Comparison of ENCODE assay signal across 26 mouse cellular contexts in the genomic region with DNA sequence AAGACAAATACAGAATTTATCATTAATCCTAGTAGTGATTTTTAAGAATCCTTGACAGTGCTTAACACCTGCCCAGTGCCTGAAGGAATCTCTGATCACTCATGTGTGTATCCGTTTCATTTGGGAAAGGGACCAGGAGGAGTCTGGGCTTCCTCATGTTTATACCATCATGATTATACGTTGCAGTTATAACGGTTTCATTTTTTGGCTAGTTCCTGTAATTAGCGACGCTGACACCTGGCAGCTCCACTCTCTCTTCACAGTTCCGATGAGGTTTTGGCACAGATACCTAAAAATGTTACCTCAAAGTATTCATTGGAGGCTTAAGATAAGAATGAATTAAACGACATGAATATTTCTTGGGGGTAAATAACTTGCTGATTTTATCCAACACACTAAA.
DNase-seq lines count a peak whose midpoint lies in the region; ATAC-seq and TF ChIP-seq lines count a peak whose summit lies in the region.
"Had no signal": no experiment of that assay in that cellular context is flagged by ENCODE, and none has a peak within 500 bp of the region (broad histone marks: within the 10 kb centered on the region; RNA-seq: fewer than 3 reads in every experiment).

No protein-coding gene starts in this region.

- no peak overlapping the region for H3K4me3 ChIP-seq in forebrain, embryonic 13.5 days
- no peak overlapping the region for H3K4me3 ChIP-seq in forebrain, embryonic 11.5 days (ENCODE audit: low read depth, low read length)
- H3K4me3 ChIP-seq in hindbrain, postnatal 0 days (ENCODE audit: low read length), result no peak overlapping the region
- no peak overlapping the region for H3K4me3 ChIP-seq in hindbrain, embryonic 16.5 days (ENCODE audit: low read length)
- no peak overlapping the region for H3K4me3 ChIP-seq in forebrain, postnatal 0 days (ENCODE audit: low read depth, low read length)
- H3K4me3 ChIP-seq: embryonic facial prominence, embryonic 12.5 days; embryonic facial prominence, embryonic 15.5 days; heart, adult 2 months; heart, embryonic 10.5 days; heart, embryonic 13.5 days; hindbrain, embryonic 12.5 days; hindbrain, embryonic 15.5 days had no signal

- H3K36me3 ChIP-seq in forebrain, embryonic 13.5 days (ENCODE audit: poor library complexity, severe bottlenecking), result no peaks in the 10 kb centered on the region
- H3K36me3 ChIP-seq in forebrain, embryonic 11.5 days (ENCODE audit: control insufficient read depth, insufficient read depth, low read length), result no peaks in the 10 kb centered on the region
- H3K36me3 ChIP-seq in hindbrain, postnatal 0 days (ENCODE audit: insufficient read depth, low read length), result no peaks in the 10 kb centered on the region
- H3K36me3 ChIP-seq in hindbrain, embryonic 16.5 days (ENCODE audit: control insufficient read depth, insufficient read depth, low read length), result no peaks in the 10 kb centered on the region
- H3K36me3 ChIP-seq in forebrain, postnatal 0 days (ENCODE audit: insufficient read depth), result no peaks in the 10 kb centered on the region
- H3K36me3 ChIP-seq: embryonic facial prominence, embryonic 12.5 days; embryonic facial prominence, embryonic 15.5 days; heart, embryonic 10.5 days; heart, embryonic 13.5 days; hindbrain, embryonic 12.5 days; hindbrain, embryonic 15.5 days had no signal

- H3K27ac ChIP-seq in forebrain, embryonic 13.5 days, result no peak overlapping the region
- no peak overlapping the region for H3K27ac ChIP-seq in forebrain, embryonic 11.5 days (ENCODE audit: low read depth, low read length)
- H3K27ac ChIP-seq in hindbrain, postnatal 0 days, result no peak overlapping the region
- no peak overlapping the region for H3K27ac ChIP-seq in hindbrain, embryonic 16.5 days (ENCODE audit: low read depth, low read length)
- H3K27ac ChIP-seq in forebrain, postnatal 0 days (ENCODE audit: low read depth, low read length), result no peak overlapping the region
- H3K27ac ChIP-seq: embryonic facial prominence, embryonic 12.5 days; embryonic facial prominence, embryonic 15.5 days; heart, adult 2 months; heart, embryonic 10.5 days; heart, embryonic 13.5 days; hindbrain, embryonic 12.5 days; hindbrain, embryonic 15.5 days had no signal

- no peak overlapping the region for H3K4me2 ChIP-seq in forebrain, embryonic 13.5 days
- H3K4me2 ChIP-seq in forebrain, embryonic 11.5 days (ENCODE audit: low read depth, low read length, severe bottlenecking), result no peak overlapping the region
- H3K4me2 ChIP-seq in hindbrain, postnatal 0 days (ENCODE audit: low read depth, low read length), result no peak overlapping the region
- no peak overlapping the region for H3K4me2 ChIP-seq in hindbrain, embryonic 16.5 days (ENCODE audit: low read length)
- H3K4me2 ChIP-seq in forebrain, postnatal 0 days (ENCODE audit: low read depth), result no peak overlapping the region
- H3K4me2 ChIP-seq: embryonic facial prominence, embryonic 12.5 days; embryonic facial prominence, embryonic 15.5 days; heart, embryonic 13.5 days; hindbrain, embryonic 12.5 days; hindbrain, embryonic 15.5 days had no signal

- TF ChIP-seq POLR2A in brain, embryonic 14.5 days (IDR thresholded peaks at IDR 0.05; ENCODE audit: borderline replicate concordance, extremely low read depth, insufficient read depth, insufficient read length, poor library complexity, severe bottlenecking), result no peak

- no peaks in the 10 kb centered on the region for H3K27me3 ChIP-seq in forebrain, embryonic 13.5 days
- H3K27me3 ChIP-seq in forebrain, embryonic 11.5 days (ENCODE audit: control insufficient read depth, insufficient read depth, low read length), result no peaks in the 10 kb centered on the region
- no peaks in the 10 kb centered on the region for H3K27me3 ChIP-seq in hindbrain, postnatal 0 days (ENCODE audit: insufficient read depth, low read length)
- no peaks in the 10 kb centered on the region for H3K27me3 ChIP-seq in hindbrain, embryonic 16.5 days (replicated peaks; ENCODE audit: control insufficient read depth, insufficient read depth, low read length)
- no peaks in the 10 kb centered on the region for H3K27me3 ChIP-seq in forebrain, postnatal 0 days (ENCODE audit: insufficient read depth, low read length)
- H3K27me3 ChIP-seq: embryonic facial prominence, embryonic 12.5 days; embryonic facial prominence, embryonic 15.5 days; heart, embryonic 13.5 days; hindbrain, embryonic 12.5 days; hindbrain, embryonic 15.5 days had no signal

- peak; percentile 86 for ATAC-seq in forebrain, embryonic 13.5 days
- no peak for ATAC-seq in forebrain, embryonic 11.5 days (replicated peaks; ENCODE audit: low FRiP score)
- no peak for ATAC-seq in hindbrain, postnatal 0 days
- no peak for ATAC-seq in hindbrain, embryonic 16.5 days
- no peak for ATAC-seq in forebrain, postnatal 0 days
- no peak for ATAC-seq in megakaryocyte progenitor cell, adult 5-6 weeks (replicated peaks; ENCODE audit: poor library complexity)
- ATAC-seq: CD4-positive, CD25-positive, alpha-beta regulatory T cell, adult 4 months; inflammation-experienced regulatory T-cells, adult 6 months; intestine, embryonic 16.5 days had no signal

- no peak for DNase-seq in forebrain, embryonic 11.5 days (ENCODE audit: low spot score)
- peak; percentile 12 for DNase-seq in hindbrain, postnatal 0 days (ENCODE audit: low spot score)
- peak; percentile 80 for DNase-seq in brain, embryonic 14.5 days (ENCODE audit: low read depth)
- peak; percentile 25 for DNase-seq in forebrain, postnatal 0 days
- DNase-seq: adrenal gland, adult 2 months; adrenal gland, postnatal 14 days; cerebellum, adult 11 months; cerebellum, adult 9-11 months; gastrocnemius, postnatal 10 days; gastrocnemius, postnatal 36 days; heart, adult 2 months; heart, postnatal 14 days; kidney, adult 18-20 months; kidney, adult 9 months had no signal

- no peaks in the 10 kb centered on the region for H3K9me3 ChIP-seq in forebrain, embryonic 13.5 days (replicated peaks)
- H3K9me3 ChIP-seq in forebrain, embryonic 11.5 days (ENCODE audit: control insufficient read depth, low read length), result no peaks in the 10 kb centered on the region
- no peaks in the 10 kb centered on the region for H3K9me3 ChIP-seq in hindbrain, postnatal 0 days (ENCODE audit: low read length)
- no peaks in the 10 kb centered on the region for H3K9me3 ChIP-seq in hindbrain, embryonic 16.5 days (ENCODE audit: control insufficient read depth, low read length)
- no peaks in the 10 kb centered on the region for H3K9me3 ChIP-seq in forebrain, postnatal 0 days (ENCODE audit: low read length)
- H3K9me3 ChIP-seq: embryonic facial prominence, embryonic 12.5 days; embryonic facial prominence, embryonic 15.5 days; heart, embryonic 10.5 days; heart, embryonic 13.5 days; hindbrain, embryonic 12.5 days; hindbrain, embryonic 15.5 days had no signal

- no peak overlapping the region for H3K9ac ChIP-seq in forebrain, embryonic 13.5 days
- H3K9ac ChIP-seq in forebrain, embryonic 11.5 days (ENCODE audit: low read length), result no peak overlapping the region
- no peak overlapping the region for H3K9ac ChIP-seq in hindbrain, postnatal 0 days (replicated peaks; ENCODE audit: low read length)
- no peak overlapping the region for H3K9ac ChIP-seq in hindbrain, embryonic 16.5 days (ENCODE audit: low read depth, low read length)
- H3K9ac ChIP-seq in forebrain, postnatal 0 days, result no peak overlapping the region
- H3K9ac ChIP-seq: embryonic facial prominence, embryonic 12.5 days; embryonic facial prominence, embryonic 15.5 days; heart, embryonic 13.5 days; hindbrain, embryonic 12.5 days; hindbrain, embryonic 15.5 days had no signal

- no peaks in the 10 kb centered on the region for H3K4me1 ChIP-seq in forebrain, embryonic 13.5 days
- H3K4me1 ChIP-seq in forebrain, embryonic 11.5 days (replicated peaks; ENCODE audit: control insufficient read depth, insufficient read depth, low read length), result no peaks in the 10 kb centered on the region
- no peaks in the 10 kb centered on the region for H3K4me1 ChIP-seq in hindbrain, postnatal 0 days (ENCODE audit: insufficient read depth, low read length)
- H3K4me1 ChIP-seq in hindbrain, embryonic 16.5 days (ENCODE audit: control insufficient read depth, insufficient read depth, low read depth, low read length), result no peaks in the 10 kb centered on the region
- H3K4me1 ChIP-seq in forebrain, postnatal 0 days (ENCODE audit: insufficient read depth), result no peaks in the 10 kb centered on the region
- H3K4me1 ChIP-seq: embryonic facial prominence, embryonic 12.5 days; embryonic facial prominence, embryonic 15.5 days; heart, embryonic 10.5 days; heart, embryonic 13.5 days; hindbrain, embryonic 12.5 days; hindbrain, embryonic 15.5 days had no signal

- TF ChIP-seq CTCF in hindbrain, postnatal 0 days (IDR thresholded peaks at IDR 0.05; ENCODE audit: low read depth), result no peak
- TF ChIP-seq CTCF in brain, embryonic 14.5 days (IDR thresholded peaks at IDR 0.05; ENCODE audit: borderline replicate concordance, extremely low read depth, insufficient read depth, insufficient read length), result no peak
- TF ChIP-seq CTCF in forebrain, postnatal 0 days (IDR thresholded peaks at IDR 0.05; ENCODE audit: low read depth), result no peak

- 58% methylated on average over 7 of the region's 7 CpGs for WGBS in forebrain, embryonic 13.5 days
- WGBS in forebrain, embryonic 11.5 days, result 91% methylated on average over 7 of the region's 7 CpGs
- WGBS in hindbrain, postnatal 0 days, result 69% methylated on average over 7 of the region's 7 CpGs
- 65% methylated on average over 7 of the region's 7 CpGs for WGBS in hindbrain, embryonic 16.5 days
- WGBS in forebrain, postnatal 0 days, result 41% methylated on average over 7 of the region's 7 CpGs
